Mouse (Mus musculus): ENCODE data around the gene Mipol1. TPM values are rescaled to one million over a fixed set of nuclear protein-coding genes. Genes with fewer than 3 reads are reported as not detected.
"Not testable (repeated sequence)": the region's sequence is repeated elsewhere in the genome, so short reads cannot be mapped to it uniquely, and the experiment has no call there.

Gene Mipol1
- polyA plus RNA-seq, 1 experiment from 2014 or later = 8.7 TPM

DNA sequence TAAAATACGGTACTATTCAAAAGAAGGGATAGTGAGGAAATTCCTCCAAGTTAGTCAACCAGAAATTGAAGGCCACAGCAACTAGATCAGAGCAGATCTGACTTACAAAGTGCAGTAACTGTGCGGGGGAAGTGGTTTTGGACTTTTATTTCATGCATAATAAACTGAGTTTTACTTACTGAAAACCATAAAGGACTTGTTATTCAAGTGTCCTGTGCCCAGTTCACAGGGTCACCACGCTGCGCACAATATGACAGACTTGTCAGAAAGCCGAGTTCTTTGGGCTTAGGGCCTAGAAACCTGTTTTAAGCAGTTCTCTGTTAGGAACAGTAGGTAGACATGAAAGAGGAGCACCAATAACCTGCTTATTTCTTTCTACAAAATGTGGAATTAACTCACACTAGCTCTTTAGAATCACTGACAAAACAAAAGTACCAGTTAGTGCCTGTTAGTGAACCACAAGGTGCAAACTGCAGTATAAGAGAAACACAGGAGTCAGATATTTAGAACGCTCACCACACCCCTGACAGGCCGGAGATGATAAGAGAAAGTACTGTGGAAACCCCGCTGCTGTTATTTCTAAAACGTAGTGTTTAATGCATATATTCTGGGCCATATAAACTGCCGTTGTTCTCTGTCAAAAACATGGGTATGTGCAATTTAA, 32.7 kb upstream of the Mipol1 start, which contains the start of gene Slc25a21:
TSS of gene Slc25a21 (minus strand) at position 110 of the 664 bp plus-strand sequence.
- Histone ChIP-seq H3K9ac (ENCODE audit: low read depth, low read length) (peak within 1 kb of the TSS; percentile 70), H3K36me3 (ENCODE audit: control insufficient read depth, insufficient read depth, low read length) (no peaks in the 10 kb centered on the region), H3K4me2 (peak within 1 kb of the TSS; percentile 87), H3K4me3 (ENCODE audit: low read depth, low read length) (peak within 1 kb of the TSS; percentile 48), H3K9me3 (replicated peaks; ENCODE audit: control insufficient read depth, low read length) (no peaks in the 10 kb centered on the region), H3K27ac (ENCODE audit: low read depth, low read length) (peak within 1 kb of the TSS; percentile 86), H3K27me3 (ENCODE audit: control insufficient read depth, insufficient read depth, low read length) (peaks cover 10% of the 10 kb centered on the region; the same call in 1 of the 2 replicates), H3K4me1 (ENCODE audit: control insufficient read depth, insufficient read depth, low read length) (no peaks in the 10 kb centered on the region; the same call in 1 of the 2 replicates)
- peak; percentile 67 for ATAC-seq (replicated peaks; ENCODE audit: insufficient number of reproducible peaks, low FRiP score, low TSS enrichment)
- WGBS (ENCODE audit: insufficient replicate concordance) = 45% methylated on average over 10 of the region's 10 CpGs

DNA sequence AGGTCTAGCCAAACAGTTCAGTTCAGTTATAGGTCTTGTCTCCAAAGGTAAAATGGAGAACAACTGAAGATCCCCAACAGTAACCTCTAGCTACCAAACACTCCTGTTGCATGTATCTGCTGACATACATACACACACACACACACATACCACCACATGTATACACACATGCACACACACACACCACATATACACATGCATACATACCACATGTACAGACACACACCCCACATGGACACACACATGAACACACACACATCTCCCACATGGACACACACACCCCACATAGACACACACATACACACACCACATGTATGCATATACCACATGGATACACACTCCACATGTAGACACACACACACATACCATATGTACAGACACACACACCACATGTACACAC, 32.0 kb upstream of the Mipol1 start:
- H3K4me1 ChIP-seq (ENCODE audit: control insufficient read depth, insufficient read depth, low read length) = no peaks in the 10 kb centered on the region; the same call in 1 of the 2 replicates
- no peak overlapping the region for H3K9ac ChIP-seq (ENCODE audit: low read depth, low read length)
- H3K9me3 ChIP-seq (replicated peaks; ENCODE audit: control insufficient read depth, low read length) = no peaks in the 10 kb centered on the region
- peak overlapping the region; percentile 50; the same call in 1 of the 2 replicates for H3K27ac ChIP-seq (ENCODE audit: low read depth, low read length)
- no peaks in the 10 kb centered on the region for H3K36me3 ChIP-seq (ENCODE audit: control insufficient read depth, insufficient read depth, low read length)
- peaks cover 10% of the 10 kb centered on the region; the same call in 1 of the 2 replicates for H3K27me3 ChIP-seq (ENCODE audit: control insufficient read depth, insufficient read depth, low read length)
- no peak overlapping the region for H3K4me3 ChIP-seq (ENCODE audit: low read depth, low read length)
- no peak overlapping the region for H3K4me2 ChIP-seq
- ATAC-seq (replicated peaks; ENCODE audit: insufficient number of reproducible peaks, low FRiP score, low TSS enrichment) = no peak

DNA sequence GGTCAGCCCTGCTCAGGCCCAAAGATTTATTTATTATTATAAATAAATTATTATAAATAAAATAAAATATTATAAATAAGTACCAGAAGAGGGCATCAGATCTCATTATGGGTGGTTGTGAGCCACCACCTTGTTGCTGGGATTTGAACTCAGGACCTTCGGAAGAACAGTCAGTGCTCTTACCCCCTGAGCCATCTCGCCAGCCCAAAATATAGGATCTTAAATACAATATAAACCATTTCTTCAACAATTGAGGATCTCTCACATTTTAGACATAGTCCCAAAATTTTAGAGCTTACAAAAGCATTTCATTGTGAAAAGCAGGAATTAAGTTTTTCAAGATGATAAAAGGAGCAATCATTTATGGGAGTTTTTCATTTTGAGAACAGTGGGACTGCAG, 30.8 kb upstream of the Mipol1 start:
- Histone ChIP-seq H3K27me3 (ENCODE audit: control insufficient read depth, insufficient read depth, low read length) (peaks cover 10% of the 10 kb centered on the region; the same call in 1 of the 2 replicates), H3K9me3 (replicated peaks; ENCODE audit: control insufficient read depth, low read length) (no peaks in the 10 kb centered on the region), H3K27ac (ENCODE audit: low read depth, low read length) (no peak overlapping the region), H3K4me3 (ENCODE audit: low read depth, low read length) (no peak overlapping the region), H3K36me3 (ENCODE audit: control insufficient read depth, insufficient read depth, low read length) (no peaks in the 10 kb centered on the region), H3K9ac (ENCODE audit: low read depth, low read length) (no peak overlapping the region), H3K4me2 (no peak overlapping the region), H3K4me1 (ENCODE audit: control insufficient read depth, insufficient read depth, low read length) (no peaks in the 10 kb centered on the region; the same call in 1 of the 2 replicates)
- no peak for ATAC-seq (replicated peaks; ENCODE audit: insufficient number of reproducible peaks, low FRiP score, low TSS enrichment)
- WGBS (ENCODE audit: insufficient replicate concordance) = 96% methylated on average over 2 of the region's 2 CpGs

DNA sequence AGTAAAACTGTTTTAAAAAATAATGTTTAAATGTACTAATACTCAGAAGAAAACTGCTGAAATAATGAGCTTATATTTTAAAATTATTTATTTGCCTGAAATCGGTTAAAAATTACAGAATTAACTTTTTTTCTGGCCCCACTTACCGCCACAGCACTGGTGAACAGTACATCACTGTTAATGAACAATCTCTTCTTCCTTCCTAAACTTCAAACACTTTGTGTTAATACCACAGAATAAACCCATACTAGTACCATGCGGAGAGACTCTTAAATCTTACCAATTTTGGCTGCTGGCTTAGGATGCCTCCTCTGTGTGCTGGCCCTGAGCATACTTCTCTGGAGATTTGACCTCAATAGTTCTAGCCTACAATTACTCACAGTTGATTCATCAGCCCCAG, 28.3 kb upstream of the Mipol1 start:
- Histone ChIP-seq H3K9ac (ENCODE audit: low read depth, low read length) (no peak overlapping the region), H3K4me3 (ENCODE audit: low read depth, low read length) (no peak overlapping the region), H3K4me2 (no peak overlapping the region), H3K27me3 (ENCODE audit: control insufficient read depth, insufficient read depth, low read length) (peaks cover 8% of the 10 kb centered on the region; the same call in 1 of the 2 replicates), H3K36me3 (ENCODE audit: control insufficient read depth, insufficient read depth, low read length) (no peaks in the 10 kb centered on the region), H3K9me3 (replicated peaks; ENCODE audit: control insufficient read depth, low read length) (no peaks in the 10 kb centered on the region), H3K27ac (ENCODE audit: low read depth, low read length) (no peak overlapping the region), H3K4me1 (ENCODE audit: control insufficient read depth, insufficient read depth, low read length) (no peaks in the 10 kb centered on the region; the same call in 1 of the 2 replicates)
- WGBS (ENCODE audit: insufficient replicate concordance) = 91% methylated on average over 3 of the region's 3 CpGs
- no peak for ATAC-seq (replicated peaks; ENCODE audit: insufficient number of reproducible peaks, low FRiP score, low TSS enrichment)

DNA sequence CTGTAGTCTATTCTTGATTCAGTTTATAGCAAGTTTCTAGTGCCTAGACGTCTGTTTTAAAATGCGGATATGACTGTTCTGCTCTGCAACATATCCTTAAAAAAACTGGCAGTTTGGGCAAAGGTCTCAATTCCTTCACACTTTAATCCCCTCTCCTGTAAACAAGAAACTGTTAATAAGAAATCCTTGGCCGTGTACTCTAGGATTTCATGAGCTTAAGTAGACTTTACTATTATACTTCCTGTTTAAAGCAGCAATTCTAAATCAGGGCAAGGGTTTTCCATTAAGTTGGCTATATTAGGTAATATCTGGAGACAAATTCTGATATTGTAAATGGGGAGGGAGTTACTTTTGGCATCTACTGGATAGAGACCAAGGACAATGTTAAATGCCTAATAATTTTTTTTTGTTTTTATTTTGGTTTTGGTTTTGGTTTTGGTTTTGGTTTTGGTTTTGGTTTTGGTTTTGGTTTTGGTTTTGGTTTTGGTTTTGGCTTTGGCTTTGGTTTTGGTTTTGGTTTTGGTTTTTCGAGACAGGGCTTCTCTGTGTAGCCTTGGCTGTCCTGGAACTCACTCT, 25.9 kb upstream of the Mipol1 start:
- H3K9ac ChIP-seq (ENCODE audit: low read depth, low read length) = no peak overlapping the region
- H3K4me1 ChIP-seq (ENCODE audit: control insufficient read depth, insufficient read depth, low read length) = no peaks in the 10 kb centered on the region
- H3K4me3 ChIP-seq (ENCODE audit: low read depth, low read length) = no peak overlapping the region
- no peaks in the 10 kb centered on the region for H3K27me3 ChIP-seq (ENCODE audit: control insufficient read depth, insufficient read depth, low read length)
- 71% methylated on average over 4 of the region's 4 CpGs for WGBS (ENCODE audit: insufficient replicate concordance)
- no peak overlapping the region for H3K4me2 ChIP-seq
- H3K27ac ChIP-seq (ENCODE audit: low read depth, low read length) = no peak overlapping the region
- H3K36me3 ChIP-seq (ENCODE audit: control insufficient read depth, insufficient read depth, low read length) = no peaks in the 10 kb centered on the region
- no peak for ATAC-seq (replicated peaks; ENCODE audit: insufficient number of reproducible peaks, low FRiP score, low TSS enrichment)
- no peaks in the 10 kb centered on the region for H3K9me3 ChIP-seq (replicated peaks; ENCODE audit: control insufficient read depth, low read length)

- H3K4me3 ChIP-seq (ENCODE audit: low read depth, low read length) = peak overlapping the region; percentile 67
- 4% methylated on average over 30 of the region's 30 CpGs for WGBS (ENCODE audit: insufficient replicate concordance)
- peak overlapping the region; percentile 50 for H3K27ac ChIP-seq (ENCODE audit: low read depth, low read length)
- peak overlapping the region; percentile 83 for H3K9ac ChIP-seq (ENCODE audit: low read depth, low read length)
- ATAC-seq (replicated peaks; ENCODE audit: insufficient number of reproducible peaks, low FRiP score, low TSS enrichment) = peak; percentile 74
- no peaks in the 10 kb centered on the region for H3K4me1 ChIP-seq (ENCODE audit: control insufficient read depth, insufficient read depth, low read length)
- H3K27me3 ChIP-seq (ENCODE audit: control insufficient read depth, insufficient read depth, low read length) = no peaks in the 10 kb centered on the region
- H3K36me3 ChIP-seq (ENCODE audit: control insufficient read depth, insufficient read depth, low read length) = no peaks in the 10 kb centered on the region
- no peaks in the 10 kb centered on the region for H3K9me3 ChIP-seq (replicated peaks; ENCODE audit: control insufficient read depth, low read length)
- peak overlapping the region; percentile 92 for H3K4me2 ChIP-seq
These were observed 18.6 kb upstream of the Mipol1 start for GRCm38 (mm10) chr12:57211353-57212311.

DNA sequence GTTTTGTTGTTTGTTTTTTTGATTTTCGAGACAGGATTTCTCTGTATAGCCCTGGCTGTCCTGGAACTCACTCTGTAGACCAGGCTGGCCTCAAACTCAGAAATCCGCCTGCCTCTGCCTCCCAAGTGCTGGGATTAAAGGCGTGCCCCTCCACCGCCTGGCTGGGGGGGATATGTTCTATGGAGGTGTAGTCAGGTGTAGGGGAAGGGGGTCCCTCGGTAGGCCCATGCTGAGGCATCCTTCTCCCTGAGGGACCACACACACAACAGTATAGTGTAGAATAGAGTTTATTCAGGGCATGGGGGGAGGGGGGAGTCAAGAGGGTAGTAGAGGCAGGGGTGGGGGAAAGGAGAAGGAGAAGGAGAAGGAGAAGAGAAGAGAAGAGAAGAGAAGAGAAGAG, 17.8 kb upstream of the Mipol1 start:
- not testable (repeated sequence) for H3K4me2 ChIP-seq; H3K27ac ChIP-seq (ENCODE audit: low read depth, low read length)
- WGBS (ENCODE audit: insufficient replicate concordance) = 79% methylated on average over 5 of the region's 5 CpGs

GRCm38 (mm10) chr12:57226411-57226810, 3.8 kb upstream of the Mipol1 start:
- H3K4me3 ChIP-seq (ENCODE audit: low read depth, low read length) = no peak overlapping the region
- H3K4me1 ChIP-seq (ENCODE audit: control insufficient read depth, insufficient read depth, low read length) = peaks cover 3% of the 10 kb centered on the region; the same call in 1 of the 2 replicates
- no peak for ATAC-seq (replicated peaks; ENCODE audit: insufficient number of reproducible peaks, low FRiP score, low TSS enrichment)
- no peaks in the 10 kb centered on the region for H3K27me3 ChIP-seq (ENCODE audit: control insufficient read depth, insufficient read depth, low read length)
- H3K27ac ChIP-seq (ENCODE audit: low read depth, low read length) = no peak overlapping the region
- no peak overlapping the region for H3K9ac ChIP-seq (ENCODE audit: low read depth, low read length)
- H3K4me2 ChIP-seq = no peak overlapping the region
- H3K9me3 ChIP-seq (replicated peaks; ENCODE audit: control insufficient read depth, low read length) = no peaks in the 10 kb centered on the region
- 77% methylated on average over 9 of the region's 9 CpGs for WGBS (ENCODE audit: insufficient replicate concordance)
- no peaks in the 10 kb centered on the region for H3K36me3 ChIP-seq (ENCODE audit: control insufficient read depth, insufficient read depth, low read length)

More for the DNA sequence above, 17.8 kb upstream of the Mipol1 start:
- not testable (repeated sequence) for ATAC-seq (replicated peaks; ENCODE audit: insufficient number of reproducible peaks, low FRiP score, low TSS enrichment); H3K9me3 ChIP-seq (replicated peaks; ENCODE audit: control insufficient read depth, low read length); H3K9ac ChIP-seq (ENCODE audit: low read depth, low read length); H3K4me1 ChIP-seq (ENCODE audit: control insufficient read depth, insufficient read depth, low read length); H3K36me3 ChIP-seq (ENCODE audit: control insufficient read depth, insufficient read depth, low read length); H3K27me3 ChIP-seq (ENCODE audit: control insufficient read depth, insufficient read depth, low read length); H3K4me3 ChIP-seq (ENCODE audit: low read depth, low read length)
